Mouse (Mus musculus): ENCODE measurements around the gene Actr6. TPM values are rescaled to one million over a fixed set of nuclear protein-coding genes. Genes with fewer than 3 reads are reported as not detected.

Gene Actr6
- polyA plus RNA-seq (2012), result 0.06 TPM in 1 of 2 replicates, not detected in the other

DNA sequence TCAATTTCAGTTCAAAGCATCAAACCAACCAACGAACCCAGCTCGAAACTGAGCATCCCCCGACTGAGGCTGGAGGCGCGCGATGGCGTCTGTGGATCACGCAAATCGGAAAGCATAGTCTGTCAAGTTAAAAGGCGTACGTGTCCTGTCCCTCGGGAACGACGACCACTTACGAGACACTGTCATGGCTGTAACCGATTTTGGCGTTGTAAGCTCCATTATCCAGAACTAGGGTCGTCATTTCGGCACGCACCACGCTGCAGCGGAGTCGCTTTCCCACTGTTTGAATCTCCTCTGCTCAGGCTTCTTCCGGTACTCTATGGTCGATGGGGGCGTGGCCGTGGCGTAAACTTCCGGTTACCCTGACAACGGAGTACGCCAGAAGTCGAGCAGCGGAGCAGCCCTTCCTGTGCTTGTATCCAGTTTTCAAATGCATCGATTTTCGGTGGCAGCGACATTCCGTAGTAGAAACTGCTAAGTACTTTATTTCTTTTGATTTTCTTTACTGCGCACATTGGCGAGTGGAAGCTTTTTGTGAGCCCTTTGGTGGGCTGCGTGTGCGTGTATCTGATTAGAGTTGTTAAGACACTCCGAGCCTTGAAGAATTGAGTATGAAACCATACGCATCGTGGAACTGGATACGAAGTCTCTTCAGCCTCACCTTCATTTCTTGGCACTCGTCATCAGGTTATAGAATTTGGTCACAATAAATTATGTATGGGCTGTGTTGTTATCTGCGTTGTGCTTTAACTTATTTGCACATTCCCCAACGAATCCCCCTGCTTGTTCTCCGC is at the start of gene Actr6:
Gene Actr6, minus strand, starts transcription at position 295 of the 794 bp plus-strand sequence.
- no peaks in the 10 kb centered on the region for H3K9me3 ChIP-seq (ENCODE audit: control insufficient read depth, low read length)
- H3K4me3 ChIP-seq (replicated peaks), result peak within 1 kb of the TSS; percentile 70
- H3K36me3 ChIP-seq (ENCODE audit: control insufficient read depth), result peaks cover 4% of the 10 kb centered on the region
- peaks cover 24% of the 10 kb centered on the region for H3K4me1 ChIP-seq (ENCODE audit: control insufficient read depth)
- no peaks in the 10 kb centered on the region for H3K27me3 ChIP-seq (ENCODE audit: control insufficient read depth)
- no peak for TF ChIP-seq GATA1 (IDR thresholded peaks at IDR 0.05; ENCODE audit: low read length)
- TF ChIP-seq TAL1 (IDR thresholded peaks at IDR 0.05; ENCODE audit: low read length), result no peak

DNA sequence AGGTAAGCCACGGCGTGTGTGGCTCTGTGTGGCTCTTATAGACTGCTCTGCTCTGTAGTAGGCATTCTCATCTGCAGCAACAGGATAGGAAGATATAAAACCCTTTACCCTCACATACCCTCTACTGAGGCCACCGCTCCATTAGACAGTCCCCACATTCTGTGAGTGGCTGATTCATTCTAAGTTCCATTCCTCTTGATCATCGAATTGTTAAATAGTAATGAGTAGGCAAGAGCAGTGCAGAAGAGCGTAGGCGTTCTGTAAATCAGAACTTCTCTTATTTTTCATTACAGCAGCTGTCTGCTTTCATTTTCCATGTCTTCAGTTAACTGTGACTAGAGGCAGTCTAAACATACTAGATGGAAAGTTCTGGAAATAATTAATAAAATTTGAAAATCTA is 43.9 kb upstream of the Actr6 start:
- TF ChIP-seq GATA1 (IDR thresholded peaks at IDR 0.05; ENCODE audit: low read length), result no peak
- no peak for TF ChIP-seq TAL1 (IDR thresholded peaks at IDR 0.05; ENCODE audit: low read length)
- no peaks in the 10 kb centered on the region for H3K4me1 ChIP-seq (ENCODE audit: control insufficient read depth)
- H3K27me3 ChIP-seq (ENCODE audit: control insufficient read depth), result no peaks in the 10 kb centered on the region
- no peaks in the 10 kb centered on the region for H3K9me3 ChIP-seq (ENCODE audit: control insufficient read depth, low read length)
- H3K36me3 ChIP-seq (ENCODE audit: control insufficient read depth), result peaks cover 13% of the 10 kb centered on the region
- H3K4me3 ChIP-seq (replicated peaks), result no peak overlapping the region

- H3K4me3 ChIP-seq (replicated peaks), result no peak overlapping the region
- peaks cover 3% of the 10 kb centered on the region for H3K36me3 ChIP-seq (ENCODE audit: control insufficient read depth)
Observed at GRCm38 (mm10) chr10:89771894-89772293, 39.8 kb upstream of the Actr6 start.

DNA sequence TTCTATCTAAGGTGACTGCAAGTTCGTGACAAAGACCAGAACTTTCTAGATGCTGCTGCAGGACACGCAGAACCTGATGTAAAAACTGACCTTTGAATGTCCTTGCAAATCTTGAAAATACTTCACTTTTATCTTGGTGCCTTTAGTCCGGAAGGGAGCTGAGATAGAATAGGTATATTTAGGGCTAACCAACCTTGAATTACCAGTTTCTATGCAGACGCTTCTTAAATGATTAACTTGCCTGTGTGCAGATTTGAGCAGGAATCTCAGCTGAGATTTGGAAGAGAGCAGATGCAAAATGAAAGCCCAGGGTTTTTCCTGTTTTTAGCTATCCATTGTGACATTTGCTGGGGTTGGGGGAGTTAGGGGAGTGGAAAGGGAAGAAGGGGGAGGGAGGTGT is 37.0 kb upstream of the Actr6 start:
- H3K4me1 ChIP-seq (ENCODE audit: control insufficient read depth), result peaks cover 15% of the 10 kb centered on the region
- H3K36me3 ChIP-seq (ENCODE audit: control insufficient read depth), result no peaks in the 10 kb centered on the region
- no peak overlapping the region for H3K4me3 ChIP-seq (replicated peaks)
- no peak for TF ChIP-seq TAL1 (IDR thresholded peaks at IDR 0.05; ENCODE audit: low read length)
- no peaks in the 10 kb centered on the region for H3K27me3 ChIP-seq (ENCODE audit: control insufficient read depth)
- no peaks in the 10 kb centered on the region for H3K9me3 ChIP-seq (ENCODE audit: control insufficient read depth, low read length)

More at GRCm38 (mm10) chr10:89771894-89772293, 39.8 kb upstream of the Actr6 start:
- Histone ChIP-seq H3K4me1 (ENCODE audit: control insufficient read depth) (no peaks in the 10 kb centered on the region), H3K9me3 (ENCODE audit: control insufficient read depth, low read length) (no peaks in the 10 kb centered on the region), H3K27me3 (ENCODE audit: control insufficient read depth) (no peaks in the 10 kb centered on the region)
- TF ChIP-seq GATA1 (IDR thresholded peaks at IDR 0.05; ENCODE audit: low read length), result no peak
- TF ChIP-seq TAL1 (IDR thresholded peaks at IDR 0.05; ENCODE audit: low read length), result no peak

DNA sequence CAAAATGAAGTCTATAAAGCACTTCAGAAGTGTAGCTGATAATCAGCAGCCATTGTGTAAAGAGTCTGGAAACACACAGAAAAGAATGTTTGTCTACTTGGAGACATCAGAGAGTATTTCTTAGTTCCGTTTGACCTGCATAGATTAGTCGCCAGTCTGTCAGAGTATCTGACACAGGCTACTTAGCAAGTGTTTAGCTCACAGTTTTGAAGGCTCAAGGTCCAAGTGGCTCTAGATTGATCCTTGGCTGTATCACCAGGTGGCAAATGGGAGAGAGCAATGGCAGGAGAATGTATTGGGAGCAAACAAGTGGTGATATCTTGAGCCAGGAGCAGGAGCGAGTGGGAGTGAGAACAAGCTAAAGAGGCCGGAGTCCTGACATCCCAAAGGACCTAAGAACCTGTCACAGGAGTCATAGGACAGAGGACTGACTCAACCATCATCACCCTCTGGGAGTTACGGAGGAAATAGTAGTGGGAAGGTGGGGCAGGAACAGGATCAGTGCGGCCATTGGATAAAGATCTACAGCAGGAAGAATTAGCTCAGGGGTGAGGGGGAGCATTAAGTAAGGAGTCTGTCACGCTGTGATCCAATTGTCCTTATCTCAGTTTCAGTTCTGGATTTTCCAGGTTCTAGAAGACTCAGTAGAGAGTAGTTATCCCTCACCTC is 36.4 kb upstream of the Actr6 start:
- Histone ChIP-seq H3K36me3 (ENCODE audit: control insufficient read depth) (no peaks in the 10 kb centered on the region), H3K4me1 (ENCODE audit: control insufficient read depth) (peaks cover 17% of the 10 kb centered on the region), H3K4me3 (replicated peaks) (no peak overlapping the region), H3K9me3 (ENCODE audit: control insufficient read depth, low read length) (no peaks in the 10 kb centered on the region), H3K27me3 (ENCODE audit: control insufficient read depth) (no peaks in the 10 kb centered on the region)
- TF ChIP-seq TAL1 (IDR thresholded peaks at IDR 0.05; ENCODE audit: low read length) (no peak), GATA1 (IDR thresholded peaks at IDR 0.05; ENCODE audit: low read length) (no peak)

DNA sequence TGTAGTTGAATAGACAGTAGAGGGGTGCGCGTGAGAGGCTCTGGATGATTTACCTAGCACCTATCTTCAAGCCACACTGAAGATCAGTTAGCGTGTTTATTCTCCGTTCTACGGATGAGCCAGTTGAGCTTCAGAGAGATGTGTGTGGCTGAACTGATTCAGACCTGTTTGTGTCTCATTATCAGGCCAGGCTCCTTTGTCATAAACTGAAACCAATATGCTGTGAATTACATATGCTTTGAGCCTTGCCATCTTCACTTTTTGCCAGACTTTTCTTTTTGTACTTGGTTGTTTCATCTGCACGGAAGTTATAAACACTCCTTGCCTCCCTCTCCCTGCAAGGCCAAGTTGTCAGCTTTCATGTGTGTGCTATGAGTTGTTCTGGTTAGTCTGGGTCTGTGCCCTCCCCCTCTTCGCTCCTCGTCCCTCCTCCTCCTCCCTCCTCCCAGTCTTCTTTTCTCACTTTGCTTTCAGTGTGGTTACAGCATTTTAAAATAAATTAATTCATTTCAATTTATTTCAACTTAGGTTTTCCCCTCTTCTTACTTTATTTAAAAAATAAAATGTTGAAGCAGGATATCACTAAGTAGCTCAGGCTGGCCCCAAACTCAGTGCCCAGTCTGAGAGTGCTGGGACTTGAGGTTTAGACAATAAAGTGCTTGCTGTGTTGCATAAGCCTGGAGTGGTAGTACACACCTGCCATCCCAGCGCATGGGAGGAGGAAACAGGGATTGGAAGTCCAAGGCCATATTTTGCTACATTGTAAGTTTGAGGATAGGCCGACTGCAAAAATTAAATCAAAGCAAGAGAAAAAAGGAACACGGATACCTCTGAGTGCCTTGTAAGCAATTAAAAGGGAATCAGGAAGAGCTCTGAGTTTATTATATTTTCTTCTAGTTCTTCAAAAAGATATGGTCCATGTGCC is 34.0 kb upstream of the Actr6 start:
- H3K36me3 ChIP-seq (ENCODE audit: control insufficient read depth), result no peaks in the 10 kb centered on the region
- peaks cover 20% of the 10 kb centered on the region for H3K4me1 ChIP-seq (ENCODE audit: control insufficient read depth)
- no peaks in the 10 kb centered on the region for H3K27me3 ChIP-seq (ENCODE audit: control insufficient read depth)
- no peaks in the 10 kb centered on the region for H3K9me3 ChIP-seq (ENCODE audit: control insufficient read depth, low read length)
- H3K4me3 ChIP-seq (replicated peaks), result no peak overlapping the region
- no peak for TF ChIP-seq GATA1 (IDR thresholded peaks at IDR 0.05; ENCODE audit: low read length)
- no peak for TF ChIP-seq TAL1 (IDR thresholded peaks at IDR 0.05; ENCODE audit: low read length)

GRCm38 (mm10) chr10:89764457-89765121 is 32.5 kb upstream of the Actr6 start:
- H3K4me1 ChIP-seq (ENCODE audit: control insufficient read depth), result peaks cover 20% of the 10 kb centered on the region
- H3K4me3 ChIP-seq (replicated peaks), result no peak overlapping the region
- TF ChIP-seq GATA1 (IDR thresholded peaks at IDR 0.05; ENCODE audit: low read length), result no peak
- no peak for TF ChIP-seq TAL1 (IDR thresholded peaks at IDR 0.05; ENCODE audit: low read length)
- no peaks in the 10 kb centered on the region for H3K9me3 ChIP-seq (ENCODE audit: control insufficient read depth, low read length)
- H3K27me3 ChIP-seq (ENCODE audit: control insufficient read depth), result no peaks in the 10 kb centered on the region
- H3K36me3 ChIP-seq (ENCODE audit: control insufficient read depth), result no peaks in the 10 kb centered on the region

DNA sequence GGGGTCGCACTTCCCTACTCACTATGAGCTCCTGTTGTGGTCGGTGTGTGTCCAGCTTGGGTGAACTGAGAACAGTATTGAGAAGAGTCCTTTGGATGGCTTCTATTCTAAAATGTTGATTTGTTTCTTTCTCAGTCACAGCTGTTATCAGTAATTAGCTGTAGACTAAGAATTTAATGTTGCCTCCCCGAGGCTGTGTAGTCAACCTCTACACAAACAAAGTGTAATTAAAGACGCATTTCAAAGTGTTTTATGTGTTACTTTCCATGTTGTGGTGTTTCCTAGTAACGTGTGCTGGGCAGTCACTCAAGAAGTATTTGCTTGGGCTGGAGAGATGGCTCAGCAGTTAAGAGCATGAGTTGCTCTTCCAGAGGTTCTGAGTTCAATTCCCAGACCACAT is 28.7 kb upstream of the Actr6 start:
- no peaks in the 10 kb centered on the region for H3K36me3 ChIP-seq (ENCODE audit: control insufficient read depth)
- TF ChIP-seq GATA1 (IDR thresholded peaks at IDR 0.05; ENCODE audit: low read length) (no peak), TAL1 (IDR thresholded peaks at IDR 0.05; ENCODE audit: low read length) (no peak)
- no peaks in the 10 kb centered on the region for H3K9me3 ChIP-seq (ENCODE audit: control insufficient read depth, low read length)
- H3K4me1 ChIP-seq (ENCODE audit: control insufficient read depth), result peaks cover 19% of the 10 kb centered on the region
- H3K27me3 ChIP-seq (ENCODE audit: control insufficient read depth), result no peaks in the 10 kb centered on the region
- H3K4me3 ChIP-seq (replicated peaks), result no peak overlapping the region
